Mouse (Mus musculus): ENCODE results near the gene Ak2.

- no peak for TF ChIP-seq POLR2A (IDR thresholded peaks at IDR 0.05; ENCODE audit: control insufficient read depth, extremely low read depth, insufficient read depth, low read length, poor library complexity)
- no peak for TF ChIP-seq CTCF (IDR thresholded peaks at IDR 0.05; ENCODE audit: borderline replicate concordance, control insufficient read depth, extremely low read depth, insufficient read depth, low read length, poor library complexity)
These were observed 25.0 kb upstream of the Ak2 start for GRCm38 (mm10) chr4:128966751-128967150.
